Mouse (Mus musculus): ENCODE data around the gene Serpina12. TPM values are rescaled to one million over a fixed set of nuclear protein-coding genes. Genes with fewer than 3 reads are reported as not detected.

The Serpina12 gene
- polyA plus RNA-seq, 1 experiment from 2014 or later: not detected

GRCm38 (mm10) chr12:103992945-103993344 lies 51.3 kb downstream of the Serpina12 start:
- Histone ChIP-seq H3K9me3 (ENCODE audit: control insufficient read depth, low read length) (no peaks in the 10 kb centered on the region), H3K27ac (replicated peaks in 1 of 2; ENCODE audit: control insufficient read depth in 1 of 2, insufficient read depth in 1 of 2, low read depth in 2 of 2, low read length in 2 of 2) (no peak overlapping the region), H3K27me3 (ENCODE audit: control insufficient read depth, insufficient read depth, low read length) (peaks cover 26% of the 10 kb centered on the region; the same call in 1 of the 2 replicates), H3K4me2 (ENCODE audit: low read length) (no peak overlapping the region), H3K36me3 (ENCODE audit: control insufficient read depth, insufficient read depth, low read length) (no peaks in the 10 kb centered on the region), H3K4me3 (ENCODE audit: control insufficient read depth in 1 of 2, insufficient read depth in 1 of 2, low read depth in 1 of 2, low read length in 2 of 2) (no peak overlapping the region), H3K4me1 (ENCODE audit: control insufficient read depth in 2 of 2, insufficient read depth in 2 of 2, low read length in 2 of 2) (no peaks in the 10 kb centered on the region), H3K9ac (ENCODE audit: low read length) (no peak overlapping the region)
- 48% methylated on average over 7 of the region's 7 CpGs for WGBS
- no peak for ATAC-seq (ENCODE audit: insufficient number of reproducible peaks, insufficient read depth, low FRiP score, low read depth)

GRCm38 (mm10) chr12:103989857-103990256 lies 54.4 kb downstream of the Serpina12 start, which contains the start of gene Serpina11:
Serpina11 (minus strand) TSS chr12:103989957.
- no peak for ATAC-seq (ENCODE audit: insufficient number of reproducible peaks, insufficient read depth, low FRiP score, low read depth)
- Histone ChIP-seq H3K36me3 (ENCODE audit: control insufficient read depth, insufficient read depth, low read length) (no peaks in the 10 kb centered on the region), H3K4me3 (ENCODE audit: control insufficient read depth in 1 of 2, insufficient read depth in 1 of 2, low read depth in 1 of 2, low read length in 2 of 2) (no peak within 1 kb of the TSS), H3K4me1 (ENCODE audit: control insufficient read depth in 2 of 2, insufficient read depth in 2 of 2, low read length in 2 of 2) (no peaks in the 10 kb centered on the region; a peak in 1 of 4 replicates), H3K4me2 (ENCODE audit: low read length) (no peak within 1 kb of the TSS), H3K9me3 (ENCODE audit: control insufficient read depth, low read length) (no peaks in the 10 kb centered on the region), H3K9ac (ENCODE audit: low read length) (no peak within 1 kb of the TSS), H3K27ac (replicated peaks in 1 of 2; ENCODE audit: control insufficient read depth in 1 of 2, insufficient read depth in 1 of 2, low read depth in 2 of 2, low read length in 2 of 2) (no peak within 1 kb of the TSS), H3K27me3 (ENCODE audit: control insufficient read depth, insufficient read depth, low read length) (peaks cover 16% of the 10 kb centered on the region; the same call in 1 of the 2 replicates)
- WGBS: 82% methylated on average over 6 of the region's 6 CpGs

- Histone ChIP-seq H3K36me3 (ENCODE audit: control insufficient read depth, insufficient read depth, low read length) (no peaks in the 10 kb centered on the region), H3K27ac (replicated peaks in 1 of 2; ENCODE audit: control insufficient read depth in 1 of 2, insufficient read depth in 1 of 2, low read depth in 2 of 2, low read length in 2 of 2) (no peak overlapping the region), H3K9ac (ENCODE audit: low read length) (no peak overlapping the region), H3K4me1 (ENCODE audit: control insufficient read depth in 2 of 2, insufficient read depth in 2 of 2, low read length in 2 of 2) (no peaks in the 10 kb centered on the region; a peak in 1 of 4 replicates), H3K9me3 (ENCODE audit: control insufficient read depth, low read length) (no peaks in the 10 kb centered on the region), H3K27me3 (ENCODE audit: control insufficient read depth, insufficient read depth, low read length) (peaks cover 12% of the 10 kb centered on the region; the same call in 1 of the 2 replicates), H3K4me2 (ENCODE audit: low read length) (no peak overlapping the region), H3K4me3 (ENCODE audit: control insufficient read depth in 1 of 2, insufficient read depth in 1 of 2, low read depth in 1 of 2, low read length in 2 of 2) (no peak overlapping the region)
- no peak for ATAC-seq (ENCODE audit: insufficient number of reproducible peaks, insufficient read depth, low FRiP score, low read depth)
- 66% methylated on average over 2 of the region's 2 CpGs for WGBS
Observed at GRCm38 (mm10) chr12:103989514-103989767, 54.8 kb downstream of the Serpina12 start.

- Histone ChIP-seq H3K9me3 (ENCODE audit: control insufficient read depth, low read length) (no peaks in the 10 kb centered on the region), H3K36me3 (ENCODE audit: control insufficient read depth, insufficient read depth, low read length) (no peaks in the 10 kb centered on the region), H3K27ac (replicated peaks in 1 of 2; ENCODE audit: control insufficient read depth in 1 of 2, insufficient read depth in 1 of 2, low read depth in 2 of 2, low read length in 2 of 2) (no peak overlapping the region), H3K4me1 (ENCODE audit: control insufficient read depth in 2 of 2, insufficient read depth in 2 of 2, low read length in 2 of 2) (no peaks in the 10 kb centered on the region; a peak in 1 of 4 replicates), H3K4me2 (ENCODE audit: low read length) (no peak overlapping the region), H3K4me3 (ENCODE audit: control insufficient read depth in 1 of 2, insufficient read depth in 1 of 2, low read depth in 1 of 2, low read length in 2 of 2) (no peak overlapping the region), H3K9ac (ENCODE audit: low read length) (no peak overlapping the region), H3K27me3 (ENCODE audit: control insufficient read depth, insufficient read depth, low read length) (0 out of 2 replicates have a peak, but pooled peaks cover 12% of the 10 kb centered on the region)
- 49% methylated on average over 14 of the region's 14 CpGs for WGBS
- ATAC-seq (ENCODE audit: insufficient number of reproducible peaks, insufficient read depth, low FRiP score, low read depth): no peak
Observed at GRCm38 (mm10) chr12:103988754-103989513, 55.3 kb downstream of the Serpina12 start.

- Histone ChIP-seq H3K4me2 (ENCODE audit: low read length) (no peak overlapping the region), H3K27ac (replicated peaks in 1 of 2; ENCODE audit: control insufficient read depth in 1 of 2, insufficient read depth in 1 of 2, low read depth in 2 of 2, low read length in 2 of 2) (no peak overlapping the region), H3K9me3 (ENCODE audit: control insufficient read depth, low read length) (no peaks in the 10 kb centered on the region), H3K27me3 (ENCODE audit: control insufficient read depth, insufficient read depth, low read length) (0 out of 2 replicates have a peak, but pooled peaks cover 4% of the 10 kb centered on the region), H3K4me3 (ENCODE audit: control insufficient read depth in 1 of 2, insufficient read depth in 1 of 2, low read depth in 1 of 2, low read length in 2 of 2) (no peak overlapping the region), H3K36me3 (ENCODE audit: control insufficient read depth, insufficient read depth, low read length) (no peaks in the 10 kb centered on the region), H3K4me1 (ENCODE audit: control insufficient read depth in 2 of 2, insufficient read depth in 2 of 2, low read length in 2 of 2) (no peaks in the 10 kb centered on the region; a peak in 1 of 4 replicates), H3K9ac (ENCODE audit: low read length) (no peak overlapping the region)
- WGBS: 58% methylated on average over 5 of the region's 5 CpGs
- ATAC-seq (ENCODE audit: insufficient number of reproducible peaks, insufficient read depth, low FRiP score, low read depth): no peak
Observed at GRCm38 (mm10) chr12:103985868-103986267, 58.4 kb downstream of the Serpina12 start.

- Histone ChIP-seq H3K27ac (replicated peaks in 1 of 2; ENCODE audit: control insufficient read depth in 1 of 2, insufficient read depth in 1 of 2, low read depth in 2 of 2, low read length in 2 of 2) (no peak overlapping the region), H3K4me2 (ENCODE audit: low read length) (no peak overlapping the region), H3K36me3 (ENCODE audit: control insufficient read depth, insufficient read depth, low read length) (no peaks in the 10 kb centered on the region), H3K9ac (ENCODE audit: low read length) (no peak overlapping the region), H3K4me1 (ENCODE audit: control insufficient read depth in 2 of 2, insufficient read depth in 2 of 2, low read length in 2 of 2) (no peaks in the 10 kb centered on the region; a peak in 1 of 4 replicates), H3K9me3 (ENCODE audit: control insufficient read depth, low read length) (no peaks in the 10 kb centered on the region), H3K4me3 (ENCODE audit: control insufficient read depth in 1 of 2, insufficient read depth in 1 of 2, low read depth in 1 of 2, low read length in 2 of 2) (no peak overlapping the region), H3K27me3 (ENCODE audit: control insufficient read depth, insufficient read depth, low read length) (0 out of 2 replicates have a peak, but pooled peaks cover 4% of the 10 kb centered on the region)
- 60% methylated on average over 4 of the region's 4 CpGs for WGBS
- no peak for ATAC-seq (ENCODE audit: insufficient number of reproducible peaks, insufficient read depth, low FRiP score, low read depth)
Observed at GRCm38 (mm10) chr12:103984935-103985334, 59.3 kb downstream of the Serpina12 start.

GRCm38 (mm10) chr12:103981646-103982360 lies 62.4 kb downstream of the Serpina12 start:
- H3K27me3 ChIP-seq (ENCODE audit: control insufficient read depth, insufficient read depth, low read length): no peaks in the 10 kb centered on the region
- ATAC-seq (ENCODE audit: insufficient number of reproducible peaks, insufficient read depth, low FRiP score, low read depth): no peak
- 50% methylated on average over 7 of the region's 7 CpGs for WGBS
- H3K9ac ChIP-seq (ENCODE audit: low read length): no peak overlapping the region
- no peaks in the 10 kb centered on the region for H3K36me3 ChIP-seq (ENCODE audit: control insufficient read depth, insufficient read depth, low read length)
- H3K4me2 ChIP-seq (ENCODE audit: low read length): no peak overlapping the region
- no peaks in the 10 kb centered on the region for H3K9me3 ChIP-seq (ENCODE audit: control insufficient read depth, low read length)
- no peak overlapping the region for H3K4me3 ChIP-seq (ENCODE audit: control insufficient read depth in 1 of 2, insufficient read depth in 1 of 2, low read depth in 1 of 2, low read length in 2 of 2)
- H3K27ac ChIP-seq (replicated peaks in 1 of 2; ENCODE audit: control insufficient read depth in 1 of 2, insufficient read depth in 1 of 2, low read depth in 2 of 2, low read length in 2 of 2): no peak overlapping the region
- no peaks in the 10 kb centered on the region; a peak in 1 of 4 replicates for H3K4me1 ChIP-seq (ENCODE audit: control insufficient read depth in 2 of 2, insufficient read depth in 2 of 2, low read length in 2 of 2)

All from heart, embryonic 14.5 days (tissue).